Mouse (Mus musculus) midbrain, embryonic 16.5 days (tissue): ENCODE measurements around the gene Nlrp14. TPM values are rescaled to one million over a fixed set of nuclear protein-coding genes. Genes with fewer than 3 reads are reported as not detected.
"Not testable (repeated sequence)": the region's sequence is repeated elsewhere in the genome, so short reads cannot be mapped to it uniquely, and the experiment has no call there.

Experiments
- ATAC-seq: fragments of 200-750 bp; cut with Nextera tagmentation; 2 replicates; pipeline ENCODE4 v1.8.0; 2017; ENCODE audit warnings: moderate TSS enrichment
- H3K27ac ChIP-seq: fragments of 300-500 bp; sonication (generic); 2 replicates; pipeline ENCODE4 v1.5.1; 2014; ENCODE audit warnings: mild to moderate bottlenecking, low read length, mixed read lengths
- H3K27me3 ChIP-seq: fragments of 300-500 bp; sonication (generic); 2 replicates; pipeline ENCODE4 v1.6.1; 2014; ENCODE audit warnings: low read depth, low read length, mixed read lengths; ENCODE audit not compliant: control insufficient read depth, insufficient read depth
- H3K36me3 ChIP-seq: fragments of 300-500 bp; sonication (generic); 2 replicates; pipeline ENCODE4 v1.6.1; 2014; ENCODE audit warnings: mild to moderate bottlenecking, low read length, moderate library complexity, mixed read lengths; ENCODE audit not compliant: control insufficient read depth, insufficient read depth
- H3K4me1 ChIP-seq: fragments of 300-500 bp; sonication (generic); 2 replicates; pipeline ENCODE4 v1.6.1; 2014; ENCODE audit warnings: mild to moderate bottlenecking, low read length, mixed read lengths; ENCODE audit not compliant: control insufficient read depth, insufficient read depth
- H3K4me2 ChIP-seq: fragments of 300-500 bp; sonication (generic); 2 replicates; pipeline ENCODE4 v1.6.1; 2014; ENCODE audit warnings: mild to moderate bottlenecking, low read length, mixed read lengths
- H3K4me3 ChIP-seq: fragments of 300-500 bp; sonication (generic); 2 replicates; pipeline ENCODE4 v1.5.1; 2014; ENCODE audit warnings: low read depth, mild to moderate bottlenecking, low read length, moderate library complexity, mixed read lengths
- H3K9ac ChIP-seq: fragments of 300-500 bp; sonication (generic); 2 replicates; pipeline ENCODE4 v1.6.1; 2014; ENCODE audit warnings: low read depth, low read length, mixed read lengths
- H3K9me3 ChIP-seq: fragments of 300-500 bp; sonication (generic); replicated peaks from 2 replicates; pipeline ENCODE4 v1.6.1; 2014; ENCODE audit warnings: mild to moderate bottlenecking, low read length, mixed read lengths; ENCODE audit not compliant: control insufficient read depth, poor library complexity, severe bottlenecking
- WGBS: fragments of 180-500 bp; shearing (Covaris S2); extraction: QIAGEN DNeasy Blood & Tissue Kit; methylation state at CpG from one replicate; pipeline ENCODE4 v1.1.7; 2014; 5-methylcytosine and 5-hydroxymethylcytosine counted together
- polyA plus RNA-seq: library from polyadenylated mRNA; unstranded; fragments of >200 nt; fragmentation: Nextera tagmentation; extraction: Ambion mirVana; gene quantifications from 2 replicates; pipeline ENCODE4 v1.2.1, GENCODE M21; 2015

The Nlrp14 gene
- polyA plus RNA-seq = not detected in 2 replicates

GRCm38 (mm10) chr7:107166690-107167089 is at the start of gene Nlrp14:
Gene Nlrp14 (plus strand): TSS chr7:107166990.
- no peak for ATAC-seq
- no peak within 1 kb of the TSS for H3K9ac ChIP-seq
- no peak within 1 kb of the TSS for H3K27ac ChIP-seq
- H3K9me3 ChIP-seq = no peaks in the 10 kb centered on the region
- 85% methylated on average over 10 of the region's 10 CpGs for WGBS
- H3K4me1 ChIP-seq = no peaks in the 10 kb centered on the region
- H3K27me3 ChIP-seq = no peaks in the 10 kb centered on the region
- H3K4me2 ChIP-seq = no peak within 1 kb of the TSS
- H3K36me3 ChIP-seq = no peaks in the 10 kb centered on the region
- H3K4me3 ChIP-seq = no peak within 1 kb of the TSS

GRCm38 (mm10) chr7:107130983-107131382 is 35.8 kb upstream of the Nlrp14 start, which contains the start of gene Olfr715:
Gene Olfr715 (minus strand): TSS chr7:107131083.
- not testable (repeated sequence) for ATAC-seq, H3K27ac ChIP-seq, H3K4me1 ChIP-seq, H3K27me3 ChIP-seq, H3K9ac ChIP-seq, H3K4me3 ChIP-seq, H3K9me3 ChIP-seq, H3K36me3 ChIP-seq, H3K4me2 ChIP-seq
- WGBS = 80% methylated on average over 1 of the region's 3 CpGs

- not testable (repeated sequence) for H3K4me2 ChIP-seq, H3K27me3 ChIP-seq, H3K27ac ChIP-seq, H3K4me3 ChIP-seq, ATAC-seq, H3K4me1 ChIP-seq, H3K9ac ChIP-seq, H3K36me3 ChIP-seq, H3K9me3 ChIP-seq
- 74% methylated on average over 2 of the region's 2 CpGs for WGBS
These were observed 28.8 kb upstream of the Nlrp14 start, which contains the start of gene Olfr716 for GRCm38 (mm10) chr7:107138027-107138426. Gene Olfr716 (plus strand): TSS chr7:107138327.

- no peaks in the 10 kb centered on the region for H3K4me1 ChIP-seq
These were observed 13.6 kb downstream of the Nlrp14 start for GRCm38 (mm10) chr7:107180406-107180805.

GRCm38 (mm10) chr7:107201817-107202216 is 35.0 kb downstream of the Nlrp14 start:
- Histone ChIP-seq H3K27me3 (no peaks in the 10 kb centered on the region), H3K9ac (no peak overlapping the region), H3K9me3 (no peaks in the 10 kb centered on the region), H3K4me2 (no peak overlapping the region), H3K4me1 (no peaks in the 10 kb centered on the region), H3K4me3 (no peak overlapping the region), H3K36me3 (no peaks in the 10 kb centered on the region), H3K27ac (no peak overlapping the region)
- ATAC-seq = no peak
- 36% methylated on average over 3 of the region's 3 CpGs for WGBS

More at GRCm38 (mm10) chr7:107180406-107180805, 13.6 kb downstream of the Nlrp14 start:
- H3K4me3 ChIP-seq = no peak overlapping the region
- H3K27ac ChIP-seq = no peak overlapping the region
- H3K4me2 ChIP-seq = no peak overlapping the region
- H3K27me3 ChIP-seq = no peaks in the 10 kb centered on the region
- no peak for ATAC-seq
- no peak overlapping the region for H3K9ac ChIP-seq
- 40% methylated on average over 2 of the region's 2 CpGs for WGBS
- no peaks in the 10 kb centered on the region for H3K9me3 ChIP-seq
- H3K36me3 ChIP-seq = no peaks in the 10 kb centered on the region

- no peaks in the 10 kb centered on the region for H3K36me3 ChIP-seq
- H3K9ac ChIP-seq = no peak overlapping the region
- H3K9me3 ChIP-seq = peaks cover 16% of the 10 kb centered on the region
- ATAC-seq = no peak
- WGBS = 68% methylated on average over 3 of the region's 3 CpGs
- no peaks in the 10 kb centered on the region for H3K4me1 ChIP-seq
- no peak overlapping the region for H3K4me2 ChIP-seq
- H3K27ac ChIP-seq = no peak overlapping the region
- H3K4me3 ChIP-seq = no peak overlapping the region
- H3K27me3 ChIP-seq = peaks cover 24% of the 10 kb centered on the region
These were observed 41.1 kb downstream of the Nlrp14 start for GRCm38 (mm10) chr7:107207843-107208242.

- ATAC-seq = no peak
- WGBS = 36% methylated on average over 67 of the region's 70 CpGs
- Histone ChIP-seq H3K4me3 (peak within 1 kb of the TSS; percentile 26), H3K27ac (no peak within 1 kb of the TSS), H3K36me3 (no peaks in the 10 kb centered on the region), H3K4me2 (peak within 1 kb of the TSS; percentile 5), H3K9me3 (peaks cover 16% of the 10 kb centered on the region), H3K4me1 (no peaks in the 10 kb centered on the region), H3K9ac (no peak within 1 kb of the TSS), H3K27me3 (peaks cover 24% of the 10 kb centered on the region)
These were observed 42.5 kb downstream of the Nlrp14 start, which contains the start of gene Rbmxl2 for GRCm38 (mm10) chr7:107209204-107209860. Gene Rbmxl2 (plus strand): TSS chr7:107209445.

- H3K4me2 ChIP-seq = peak overlapping the region; percentile 5
- peaks cover 24% of the 10 kb centered on the region for H3K27me3 ChIP-seq
- H3K9me3 ChIP-seq = peaks cover 16% of the 10 kb centered on the region
- no peak overlapping the region for H3K9ac ChIP-seq
- no peak; the same call in 1 of the 2 replicates for ATAC-seq
- WGBS = 23% methylated on average over 51 of the region's 77 CpGs
- H3K4me1 ChIP-seq = no peaks in the 10 kb centered on the region
- no peaks in the 10 kb centered on the region for H3K36me3 ChIP-seq
- H3K27ac ChIP-seq = no peak overlapping the region
- H3K4me3 ChIP-seq = peak overlapping the region; percentile 26
These were observed 43.4 kb downstream of the Nlrp14 start for GRCm38 (mm10) chr7:107210126-107210576.

- Histone ChIP-seq H3K4me2 (no peak overlapping the region), H3K4me3 (no peak overlapping the region), H3K27ac (no peak overlapping the region), H3K4me1 (no peaks in the 10 kb centered on the region), H3K9me3 (no peaks in the 10 kb centered on the region), H3K27me3 (peaks cover 5% of the 10 kb centered on the region), H3K36me3 (no peaks in the 10 kb centered on the region), H3K9ac (no peak overlapping the region)
- peak; percentile 89 for ATAC-seq
These were observed 48.9 kb downstream of the Nlrp14 start for GRCm38 (mm10) chr7:107215723-107216122.
